Mouse (Mus musculus) liver, adult 2 months (tissue): Measurements from ENCODE around the gene Prickle2. TPM values are rescaled to one million over a fixed set of nuclear protein-coding genes. Genes with fewer than 3 reads are reported as not detected.

ENCODE experiments used
- DNase-seq: peaks from one replicate; pipeline ENCODE4 v3.0.0-alpha.2; 2011; ENCODE audit warnings: low read depth, low spot score; ENCODE audit errors: extremely low read depth
- H3K27ac ChIP-seq: fragments of 200-500 bp; replicated peaks from 2 replicates; pipeline ENCODE4 v1.5.1; 2012; ENCODE audit warnings: low read depth, mild to moderate bottlenecking, control low read depth, inconsistent platforms, low read length; ENCODE audit not compliant: insufficient read depth
- H3K27me3 ChIP-seq: fragments of 200-500 bp; 2 replicates; pipeline ENCODE4 v1.6.1; 2012; ENCODE audit warnings: mild to moderate bottlenecking, moderate library complexity, low read length, inconsistent platforms; ENCODE audit not compliant: control insufficient read depth, insufficient read depth
- H3K36me3 ChIP-seq: fragments of 200-500 bp; 2 replicates; pipeline ENCODE4 v1.6.1; 2012; ENCODE audit warnings: low read length, inconsistent platforms; ENCODE audit not compliant: control insufficient read depth, insufficient read depth
- H3K4me1 ChIP-seq: fragments of 200-500 bp; 2 replicates; pipeline ENCODE4 v1.6.1; 2011; ENCODE audit warnings: low read length; ENCODE audit not compliant: control insufficient read depth, insufficient read depth
- H3K4me3 ChIP-seq: fragments of 200-500 bp; 2 replicates; pipeline ENCODE4 v1.5.1; 2011; ENCODE audit warnings: low read depth, mild to moderate bottlenecking, control low read depth, low read length, moderate library complexity; ENCODE audit not compliant: insufficient read depth
- H3K79me2 ChIP-seq: fragments of 200-500 bp; 2 replicates; pipeline ENCODE4 v1.6.1; 2012; ENCODE audit warnings: inconsistent platforms, mild to moderate bottlenecking, low read length, moderate library complexity; ENCODE audit not compliant: control insufficient read depth, insufficient read depth
- H3K9ac ChIP-seq: fragments of 200-500 bp; 2 replicates; pipeline ENCODE4 v1.6.1; 2012; ENCODE audit warnings: low read depth, mild to moderate bottlenecking, control low read depth, inconsistent platforms, low read length
- CTCF ChIP-seq: fragments of 200-500 bp; IDR thresholded peaks from 2 replicates; pipeline ENCODE4 v1.5.1; 2011; ENCODE audit warnings: low read depth, low read length, control low read depth
- POLR2A ChIP-seq: fragments of 200-500 bp; IDR thresholded peaks from 2 replicates; pipeline ENCODE4 v1.6.1; 2011; ENCODE audit warnings: low read length, control low read depth; ENCODE audit not compliant: insufficient read depth; ENCODE audit errors: extremely low read depth
- WGBS: fragments of 180-500 bp; shearing (Covaris S2); methylation state at CpG from one replicate; pipeline ENCODE4 v1.1.7; 2018; 5-methylcytosine and 5-hydroxymethylcytosine counted together
- polyA plus RNA-seq: library from polyadenylated mRNA; depleted of rRNA; stranded (reverse); fragments of >200 nt; gene quantifications from 2 replicates; pipeline ENCODE4 v1.2.3, GENCODE M21; 2012; rRNA removed
- total RNA-seq: library from RNA; depleted of rRNA; stranded (reverse); fragments of >200 nt; gene quantifications from 2 replicates; pipeline ENCODE4 v1.2.3, GENCODE M21; 2014; rRNA removed

The Prickle2 gene
- total and polyA plus RNA-seq, 2 experiments, result 0.42 to 1.1 TPM

DNA sequence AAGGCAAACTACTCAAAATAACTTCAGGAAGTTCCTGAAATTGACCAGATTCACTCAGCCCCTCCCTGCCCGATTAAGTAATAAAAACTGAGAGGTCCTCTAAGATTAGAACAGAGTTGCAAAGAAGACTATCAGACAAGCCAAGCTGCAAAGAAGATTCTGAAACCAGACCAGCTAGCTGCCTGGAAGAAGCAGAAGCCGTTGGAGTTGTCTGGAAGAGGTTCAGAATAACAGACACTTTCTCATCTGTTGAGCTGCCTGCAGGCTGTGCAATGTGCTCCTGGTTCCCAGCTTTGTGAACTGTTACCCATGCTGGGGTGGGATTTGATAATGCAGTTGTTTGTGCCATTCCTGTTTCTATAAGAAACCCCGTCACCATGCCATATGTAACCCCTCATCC, 361.4 kb downstream of the Prickle2 start:
- Histone ChIP-seq H3K4me3 (no peak overlapping the region), H3K36me3 (no peaks in the 10 kb centered on the region), H3K4me1 (no peaks in the 10 kb centered on the region), H3K9ac (no peak overlapping the region), H3K27ac (no peak overlapping the region), H3K27me3 (no peaks in the 10 kb centered on the region), H3K79me2 (no peaks in the 10 kb centered on the region)
- 95% methylated on average over 3 of the region's 3 CpGs for WGBS
- no peak for DNase-seq
- TF ChIP-seq POLR2A, result no peak
- TF ChIP-seq CTCF, result no peak

Other genes with a start within 250 kb of the Prickle2 start
- gene A730049H05Rik, start 110.3 kb upstream of the Prickle2 start, total RNA-seq, result not detected in 2 replicates
- gene A730049H05Rik, start 110.3 kb upstream of the Prickle2 start, polyA plus RNA-seq, result not detected in 2 replicates
- gene Gm15737, start 163.2 kb upstream of the Prickle2 start, total RNA-seq, result not detected in 2 replicates
- gene Gm15737, start 163.2 kb upstream of the Prickle2 start, polyA plus RNA-seq, result not detected in 2 replicates
- 1.9 and 2.1 TPM in 2 replicates for gene Adamts9, start 237.3 kb upstream of the Prickle2 start, total RNA-seq
- gene Adamts9, start 237.3 kb upstream of the Prickle2 start, polyA plus RNA-seq, result 0.43 and 0.60 TPM in 2 replicates